ENCODE assay signal across 8 mouse cellular contexts in genomic region chr17:24803952-24804951, GRCm38 (mm10). TPM values are rescaled to one million over a fixed set of nuclear protein-coding genes. Genes with fewer than 3 reads are reported as not detected.
DNase-seq lines count a peak whose midpoint lies in the region; ATAC-seq and TF ChIP-seq lines count a peak whose summit lies in the region.

TSS of gene Meiob (plus strand) at chr17:24804289.

- 1% methylated on average over 71 of the region's 71 CpGs for WGBS in kidney, adult 2 months
- WGBS in liver, embryonic 12.5 days (ENCODE audit: insufficient replicate concordance), result under 1% methylated on average over 71 of the region's 71 CpGs
- WGBS in stomach, embryonic 15.5 days, result under 1% methylated on average over 67 of the region's 71 CpGs

- TF ChIP-seq POLR2A in kidney, adult 2 months (IDR thresholded peaks at IDR 0.05; ENCODE audit: low read depth, low read length), result no peak

- no peak within 1 kb of the TSS for H3K27ac ChIP-seq in kidney, adult 2 months (ENCODE audit: insufficient read depth, low read depth, low read length)
- peak within 1 kb of the TSS; percentile 65 for H3K27ac ChIP-seq in liver, embryonic 12.5 days
- H3K27ac ChIP-seq in stomach, embryonic 15.5 days, result no peak within 1 kb of the TSS

- H3K9me3 ChIP-seq in liver, embryonic 12.5 days (replicated peaks), result no peaks in the 10 kb centered on the region
- H3K9me3 ChIP-seq in stomach, embryonic 15.5 days, result no peaks in the 10 kb centered on the region

- H3K36me3 ChIP-seq in kidney, adult 2 months (ENCODE audit: control insufficient read depth, insufficient read depth, low read length), result no peaks in the 10 kb centered on the region
- no peaks in the 10 kb centered on the region for H3K36me3 ChIP-seq in liver, embryonic 12.5 days
- H3K36me3 ChIP-seq in stomach, embryonic 15.5 days, result no peaks in the 10 kb centered on the region

- peak within 1 kb of the TSS; percentile 56 for H3K4me3 ChIP-seq in kidney, adult 2 months (ENCODE audit: insufficient read depth, low read depth, low read length)
- H3K4me3 ChIP-seq in liver, embryonic 12.5 days, result peak within 1 kb of the TSS; percentile 75
- peak within 1 kb of the TSS; percentile 69 for H3K4me3 ChIP-seq in stomach, embryonic 15.5 days (replicated peaks)

- peak within 1 kb of the TSS; percentile 78 for H3K9ac ChIP-seq in liver, embryonic 12.5 days
- peak within 1 kb of the TSS; percentile 52 for H3K9ac ChIP-seq in stomach, embryonic 15.5 days

- H3K4me1 ChIP-seq in kidney, adult 2 months (ENCODE audit: control insufficient read depth, insufficient read depth, low read length), result no peaks in the 10 kb centered on the region
- H3K4me1 ChIP-seq in liver, embryonic 12.5 days, result peaks cover 19% of the 10 kb centered on the region
- 0 out of 2 replicates have a peak, but pooled peaks cover 5% of the 10 kb centered on the region for H3K4me1 ChIP-seq in stomach, embryonic 15.5 days

- peak within 1 kb of the TSS; percentile 86 for H3K4me2 ChIP-seq in liver, embryonic 12.5 days
- peak within 1 kb of the TSS; percentile 96 for H3K4me2 ChIP-seq in stomach, embryonic 15.5 days

- TF ChIP-seq CTCF in kidney, adult 2 months (conservative IDR thresholded peaks at IDR 0.05; ENCODE audit: insufficient read depth, insufficient read length, low read depth, low read length), result no peak

- DNase-seq in 3134 (ENCODE audit: extremely low read depth, insufficient read length, low spot score), result peak; percentile 26
- DNase-seq in adrenal gland, adult 18-20 months (ENCODE audit: low spot score in 2 of 2), result peak; percentile 76 to 79
- DNase-seq in embryo, embryonic 11.5 days (ENCODE audit: low read depth, low spot score), result peak; percentile 67
- DNase-seq in heart, adult 8-10 months (ENCODE audit: low spot score), result peak; percentile 13
- peak; percentile 80 for DNase-seq in kidney, adult 2 months
- DNase-seq in naive thymus-derived CD4-positive, alpha-beta T cell, adult 2 months (ENCODE audit: low read depth), result peak; percentile 69

- peak; percentile 89 for ATAC-seq in liver, embryonic 12.5 days
- peak; percentile 88 for ATAC-seq in stomach, embryonic 15.5 days (ENCODE audit: insufficient read depth, low FRiP score, low read depth)

- H3K27me3 ChIP-seq in kidney, adult 2 months (replicated peaks; ENCODE audit: control insufficient read depth, insufficient read depth, low read length), result no peaks in the 10 kb centered on the region
- peaks cover 35% of the 10 kb centered on the region for H3K27me3 ChIP-seq in liver, embryonic 12.5 days (replicated peaks)
- H3K27me3 ChIP-seq in stomach, embryonic 15.5 days (replicated peaks), result peaks cover 17% of the 10 kb centered on the region

RNA-seq across cellular contexts. Expression of gene Meiob, which starts in this region (rescaled TPM):
- under 1 TPM; 0.50 to 0.80 TPM for total RNA-seq in adrenal gland, adult 18-20 months (2021)
- total RNA-seq in heart, adult 8-10 months (2022), result under 1 TPM in 1 of 4 experiments, not detected in 3; 0.19 TPM
- polyA plus RNA-seq in kidney, adult 2 months (2012; rRNA removed), result not detected in 2 replicates
- 1.5 TPM in 2 replicates for polyA plus RNA-seq in liver, embryonic 12.5 days (2016; fragmentation: Nextera tagmentation; extraction: Ambion mirVana)
- polyA plus RNA-seq in stomach, embryonic 15.5 days (2015; fragmentation: Nextera tagmentation; extraction: Ambion mirVana), result 0.08 TPM in 1 of 2 replicates, not detected in the other

Comparison
In these comparisons a context has a peak if more than half of its experiments do, and no peak if none do; other contexts are left out.
1. Peak in DNase-seq in adrenal gland, adult 18-20 months; RNA of the gene not detected or under 1 TPM.
2. Peak in DNase-seq in heart, adult 8-10 months; RNA of the gene not detected or under 1 TPM.
3. Peak in DNase-seq and H3K4me3 ChIP-seq in kidney, adult 2 months; RNA of the gene not detected or under 1 TPM.
4. Peak in ATAC-seq, H3K4me3 ChIP-seq, H3K9ac ChIP-seq and H3K4me2 ChIP-seq in stomach, embryonic 15.5 days; RNA of the gene not detected or under 1 TPM.
5. DNase-seq: peak in every context shown above with its lines; median percentile 80 in kidney, adult 2 months; 78 in adrenal gland, adult 18-20 months; 69 in naive thymus-derived CD4-positive, alpha-beta T cell, adult 2 months; 67 in embryo, embryonic 11.5 days; 26 in 3134; 13 in heart, adult 8-10 months.